Mouse (Mus musculus) embryonic facial prominence, embryonic 14.5 days (tissue): ENCODE results near the gene Slc39a7. TPM values are rescaled to one million over a fixed set of nuclear protein-coding genes. Genes with fewer than 3 reads are reported as not detected.
"Not testable (repeated sequence)": the region's sequence is repeated elsewhere in the genome, so short reads cannot be mapped to it uniquely, and the experiment has no call there.

Experiments used
- ATAC-seq: fragments of 200-750 bp; cut with Nextera tagmentation; 2 replicates; pipeline ENCODE4 v1.8.0; 2017; ENCODE audit warnings: low read depth, moderate number of reproducible peaks, moderate TSS enrichment
- DNase-seq: peaks from one replicate; pipeline ENCODE4 v3.0.0-alpha.2; 2015; ENCODE audit warnings: low spot score
- H3K27ac ChIP-seq: fragments of 300-500 bp; sonication (generic); replicated peaks from 2 replicates; pipeline ENCODE4 v1.5.1; 2014; ENCODE audit warnings: low read depth, mild to moderate bottlenecking, low read length, moderate library complexity
- H3K27me3 ChIP-seq: fragments of 300-500 bp; sonication (generic); replicated peaks from 2 replicates; pipeline ENCODE4 v1.6.1; 2014; ENCODE audit warnings: low read length; ENCODE audit not compliant: control insufficient read depth, insufficient read depth
- H3K36me3 ChIP-seq: fragments of 300-500 bp; sonication (generic); 2 replicates; pipeline ENCODE4 v1.6.1; 2014; ENCODE audit warnings: low read length, mixed read lengths; ENCODE audit not compliant: control insufficient read depth, insufficient read depth
- H3K4me1 ChIP-seq: fragments of 300-500 bp; sonication (generic); 2 replicates; pipeline ENCODE4 v1.6.1; 2014; ENCODE audit warnings: antibody characterized with exemption, low read length; ENCODE audit not compliant: control insufficient read depth, insufficient read depth
- H3K4me2 ChIP-seq: fragments of 300-500 bp; sonication (generic); 2 replicates; pipeline ENCODE4 v1.6.1; 2014; ENCODE audit warnings: low read depth, mild to moderate bottlenecking, low read length, moderate library complexity, mixed read lengths
- H3K4me3 ChIP-seq: fragments of 300-500 bp; sonication (generic); 2 replicates; pipeline ENCODE4 v1.5.1; 2014; ENCODE audit warnings: low read depth, mild to moderate bottlenecking, low read length
- H3K9ac ChIP-seq: fragments of 300-500 bp; sonication (generic); 2 replicates; pipeline ENCODE4 v1.6.1; 2014; ENCODE audit warnings: low read depth, mild to moderate bottlenecking, low read length, moderate library complexity, mixed read lengths
- H3K9me3 ChIP-seq: fragments of 300-500 bp; sonication (generic); 2 replicates; pipeline ENCODE4 v1.6.1; 2016; ENCODE audit warnings: low read length; ENCODE audit not compliant: control insufficient read depth
- WGBS: fragments of 180-500 bp; shearing (Covaris S2); extraction: QIAGEN DNeasy Blood & Tissue Kit; methylation state at CpG from one replicate; pipeline ENCODE4 v1.1.7; 2014; 5-methylcytosine and 5-hydroxymethylcytosine counted together
- polyA plus RNA-seq: library from polyadenylated mRNA; unstranded; fragments of >200 nt; fragmentation: Nextera tagmentation; extraction: Ambion mirVana; gene quantifications from 2 replicates; pipeline ENCODE4 v1.2.1, GENCODE M21; 2014

Gene Slc39a7
- polyA plus RNA-seq, 1 experiment from 2014 or later = 118 TPM

DNA sequence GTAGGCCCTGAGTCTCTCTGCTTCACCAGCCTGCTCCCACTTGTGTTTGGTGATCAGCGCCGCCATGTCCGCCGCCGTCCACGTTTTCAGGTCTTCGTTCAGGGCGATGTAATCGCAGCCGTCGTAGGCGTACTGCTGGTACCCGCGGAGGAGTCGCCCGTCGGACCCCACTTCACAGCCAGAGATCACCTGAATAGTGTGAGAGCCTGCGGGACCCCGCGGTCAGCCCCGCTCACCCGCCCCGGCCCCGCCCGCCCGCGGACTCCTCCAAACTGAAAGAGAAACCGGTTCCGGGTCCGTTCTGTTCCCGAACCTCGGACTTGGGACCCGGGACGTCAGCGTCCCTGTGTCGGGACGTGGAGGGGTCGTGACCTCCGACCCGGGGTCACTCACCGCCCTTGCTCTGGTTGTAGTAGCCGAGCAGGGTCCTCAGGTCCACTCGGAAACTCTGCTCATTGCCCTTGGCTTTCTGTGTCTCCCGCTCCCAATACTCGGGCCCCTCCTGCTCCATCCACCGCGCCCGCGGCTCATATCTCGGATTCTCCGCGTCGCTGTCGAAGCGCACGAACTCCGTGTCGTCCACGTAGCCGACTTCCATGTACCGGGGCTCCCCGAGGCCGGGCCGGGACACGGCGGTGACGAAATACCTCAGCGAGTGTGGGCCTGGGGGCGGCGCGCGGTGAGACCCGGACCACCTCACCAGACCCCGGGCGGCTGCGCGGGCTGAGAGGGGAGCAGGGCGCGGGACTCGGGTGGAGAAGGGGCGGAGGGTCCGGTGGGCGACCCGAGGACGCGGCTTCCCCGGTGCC is 31.9 kb downstream of the Slc39a7 start:
- WGBS = 3% methylated on average over 55 of the region's 87 CpGs
- H3K36me3 ChIP-seq = no peaks in the 10 kb centered on the region
- DNase-seq (no peak), ATAC-seq (0 out of 2 replicates have a peak, but pooled peaks have one; percentile 51)
- no peak overlapping the region for H3K27ac ChIP-seq
- peak overlapping the region; percentile 52 for H3K4me3 ChIP-seq
- peaks cover 45% of the 10 kb centered on the region for H3K27me3 ChIP-seq
- H3K9me3 ChIP-seq = no peaks in the 10 kb centered on the region; the same call in 1 of the 2 replicates
- H3K4me1 ChIP-seq = peaks cover 4% of the 10 kb centered on the region; the same call in 1 of the 2 replicates
- peak overlapping the region; percentile 42; the same call in 1 of the 2 replicates for H3K9ac ChIP-seq
- peak overlapping the region; percentile 97 for H3K4me2 ChIP-seq

DNA sequence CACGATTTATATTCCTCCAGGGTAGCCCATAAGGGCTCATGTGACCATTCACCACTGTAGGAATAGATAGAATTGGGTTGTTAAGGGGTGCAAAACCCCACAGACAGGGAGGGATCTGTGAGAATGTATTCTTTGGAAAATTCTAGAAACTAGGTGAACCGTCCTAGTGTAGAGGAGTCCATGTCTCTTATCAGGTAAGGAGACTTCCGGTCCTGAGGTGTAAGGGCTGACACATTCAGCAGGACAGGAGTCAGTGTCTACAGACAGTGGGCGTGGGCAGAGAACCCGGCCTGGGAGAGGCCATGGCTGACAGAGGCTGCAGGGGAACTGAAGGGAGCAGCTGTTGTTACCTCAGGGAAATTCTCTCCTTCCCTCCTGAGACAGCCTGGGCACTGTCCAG is 32.8 kb downstream of the Slc39a7 start:
- not testable (repeated sequence) for DNase-seq, H3K27ac ChIP-seq, H3K4me3 ChIP-seq, H3K4me1 ChIP-seq, H3K9me3 ChIP-seq, H3K36me3 ChIP-seq, ATAC-seq, H3K9ac ChIP-seq, H3K4me2 ChIP-seq
- H3K27me3 ChIP-seq = peaks cover 45% of the 10 kb centered on the region
- 39% methylated on average over 5 of the region's 5 CpGs for WGBS

DNA sequence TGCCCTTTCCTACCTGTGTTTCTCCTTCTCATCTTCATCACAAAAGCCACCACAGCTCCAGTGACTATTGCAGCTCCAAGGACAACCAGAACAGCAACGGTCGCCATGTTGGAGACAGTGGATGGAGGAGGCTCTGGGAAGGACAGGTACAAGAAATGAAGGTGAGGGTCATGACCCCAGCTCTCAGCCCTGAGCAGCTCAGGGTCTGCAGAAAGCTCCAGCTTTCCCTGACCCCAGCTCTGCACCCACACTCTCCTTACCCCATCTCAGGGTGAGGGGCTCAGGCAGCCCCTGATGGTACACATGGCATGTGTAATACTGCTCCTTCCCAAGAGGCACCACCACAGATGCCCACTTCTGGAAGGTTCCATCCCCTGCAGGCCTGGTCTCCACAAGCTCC is 34.5 kb downstream of the Slc39a7 start:
- H3K9me3 ChIP-seq, H3K4me2 ChIP-seq, H3K36me3 ChIP-seq, H3K4me3 ChIP-seq, DNase-seq, H3K9ac ChIP-seq, H3K27ac ChIP-seq, ATAC-seq, H3K4me1 ChIP-seq: not testable (repeated sequence)
- WGBS = 89% methylated on average over 2 of the region's 2 CpGs
- H3K27me3 ChIP-seq = peaks cover 40% of the 10 kb centered on the region

DNA sequence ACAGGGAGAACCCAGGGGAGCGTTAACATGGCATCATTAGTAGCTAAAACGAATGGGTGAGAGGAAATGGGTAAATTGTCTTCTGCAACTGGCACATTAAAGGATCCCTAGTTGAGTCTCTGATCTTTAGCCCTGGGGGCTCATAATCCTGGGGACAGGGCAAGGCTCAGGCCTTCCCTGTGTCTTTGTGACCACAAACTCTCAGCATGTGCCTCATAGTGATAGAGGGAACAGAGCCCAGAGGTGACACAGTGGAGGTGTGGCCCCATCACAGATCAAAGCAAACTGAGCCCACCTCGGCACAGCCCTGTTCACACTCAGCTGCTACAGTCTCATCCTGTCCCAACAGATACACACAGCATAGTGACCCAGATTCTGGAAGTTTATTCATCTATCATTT is 35.8 kb downstream of the Slc39a7 start:
- no peak overlapping the region for H3K4me2 ChIP-seq
- H3K9me3 ChIP-seq = no peaks in the 10 kb centered on the region; the same call in 1 of the 2 replicates
- no peak for DNase-seq
- no peak overlapping the region for H3K27ac ChIP-seq
- peaks cover 4% of the 10 kb centered on the region; the same call in 1 of the 2 replicates for H3K4me1 ChIP-seq
- H3K4me3 ChIP-seq = no peak overlapping the region
- no peak overlapping the region for H3K9ac ChIP-seq
- WGBS = 45% methylated on average over 3 of the region's 3 CpGs
- ATAC-seq = no peak
- H3K27me3 ChIP-seq = peaks cover 27% of the 10 kb centered on the region
- no peaks in the 10 kb centered on the region for H3K36me3 ChIP-seq

DNA sequence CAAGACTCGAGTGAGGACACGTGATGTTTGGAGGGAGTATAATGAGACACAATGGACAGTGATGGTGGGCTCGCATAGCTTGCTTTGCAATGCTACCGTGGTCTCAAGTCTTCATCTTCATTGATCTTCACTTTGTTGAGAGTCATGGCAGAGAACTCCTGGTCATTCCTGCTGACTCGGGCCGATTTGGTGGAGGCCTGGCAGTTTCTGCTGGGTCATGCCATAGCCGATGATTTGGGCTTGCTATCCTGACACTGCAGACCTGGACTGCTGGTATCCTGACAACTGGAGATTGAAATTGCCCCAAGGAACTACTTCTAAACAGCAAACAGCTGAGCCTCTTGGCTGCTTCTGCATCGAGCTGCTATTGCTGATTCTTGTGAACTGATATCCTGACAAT is 36.5 kb downstream of the Slc39a7 start:
- Histone ChIP-seq H3K27ac (no peak overlapping the region), H3K27me3 (peaks cover 20% of the 10 kb centered on the region), H3K9ac (no peak overlapping the region), H3K36me3 (no peaks in the 10 kb centered on the region), H3K4me3 (no peak overlapping the region), H3K9me3 (no peaks in the 10 kb centered on the region; the same call in 1 of the 2 replicates), H3K4me2 (no peak overlapping the region), H3K4me1 (peaks cover 3% of the 10 kb centered on the region; the same call in 1 of the 2 replicates)
- no peak for DNase-seq
- no peak for ATAC-seq
- 84% methylated on average over 8 of the region's 8 CpGs for WGBS

- DNase-seq (peak; percentile 83), ATAC-seq (no peak)
- 32% methylated on average over 10 of the region's 10 CpGs for WGBS
- H3K9me3 ChIP-seq = no peaks in the 10 kb centered on the region; the same call in 1 of the 2 replicates
- H3K9ac ChIP-seq = no peak overlapping the region
- no peak overlapping the region for H3K27ac ChIP-seq
- no peak overlapping the region for H3K4me2 ChIP-seq
- H3K4me3 ChIP-seq = no peak overlapping the region
- no peaks in the 10 kb centered on the region for H3K4me1 ChIP-seq
- H3K27me3 ChIP-seq = no peaks in the 10 kb centered on the region
- H3K36me3 ChIP-seq = no peaks in the 10 kb centered on the region
Observed at GRCm38 (mm10) chr17:33991788-33992664, 39.5 kb downstream of the Slc39a7 start.

GRCm38 (mm10) chr17:33982136-33982535 is 49.3 kb downstream of the Slc39a7 start:
- DNase-seq, ATAC-seq, H3K27ac ChIP-seq, H3K9ac ChIP-seq, H3K9me3 ChIP-seq, H3K36me3 ChIP-seq, H3K4me1 ChIP-seq: not testable (repeated sequence)
- Histone ChIP-seq H3K4me3 (peak overlapping the region; percentile 49; the same call in 1 of the 2 replicates), H3K4me2 (peak overlapping the region; percentile 62), H3K27me3 (peaks cover 34% of the 10 kb centered on the region)
- WGBS = 12% methylated on average over 8 of the region's 8 CpGs

GRCm38 (mm10) chr17:33981192-33981909 is 50.1 kb downstream of the Slc39a7 start:
- not testable (repeated sequence) for H3K9me3 ChIP-seq, H3K4me1 ChIP-seq, H3K36me3 ChIP-seq
- Histone ChIP-seq H3K4me2 (peak overlapping the region; percentile 62), H3K27ac (peak overlapping the region; percentile 90), H3K4me3 (peak overlapping the region; percentile 49), H3K27me3 (peaks cover 42% of the 10 kb centered on the region), H3K9ac (peak overlapping the region; percentile 60)
- peak; percentile 99 for DNase-seq
- 2% methylated on average over 27 of the region's 27 CpGs for WGBS
- ATAC-seq = peak; percentile 93
